Mouse (Mus musculus) layer of hippocampus, postnatal 25 days (tissue): ENCODE measurements around the gene C1ql4. TPM values are rescaled to one million over a fixed set of nuclear protein-coding genes. Genes with fewer than 3 reads are reported as not detected.
A peak's percentile ranks its signal among the peaks of the same experiment; 100 is the strongest.

Experiments used
- DNase-seq, 2 experiments: peaks; one replicate each; pipeline ENCODE4 v3.0.0; 2022; ENCODE audit warnings: mixed read lengths in 2 of 2, low spot score in 1 of 2; ENCODE audit errors: extremely low spot score in 1 of 2
- total RNA-seq, 2 experiments: library from RNA; stranded (reverse); gene quantifications; 2 replicates each; pipeline ENCODE4 v1.2.3; 2021

The C1ql4 gene
- total RNA-seq, 2 experiments from 2014 or later, result not detected

DNA sequence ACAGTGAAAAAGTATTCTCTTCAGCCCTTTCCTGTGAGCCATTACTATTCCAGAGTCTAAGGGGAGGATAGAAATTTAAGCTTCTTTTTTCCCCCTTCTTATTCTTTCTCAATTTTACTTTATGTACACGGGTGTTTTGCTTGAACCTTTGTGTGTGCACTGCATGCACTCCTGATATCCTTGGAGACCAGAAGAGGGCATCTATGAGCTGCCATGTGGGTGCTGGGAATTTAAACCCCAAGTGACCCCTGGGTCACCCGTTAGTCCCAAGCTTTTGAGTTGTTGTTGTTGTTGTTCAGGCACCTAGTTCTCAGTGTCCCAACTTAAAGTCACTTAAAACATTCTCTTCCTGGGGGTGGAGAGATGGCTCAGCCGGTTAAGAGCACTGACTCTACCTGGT lies 12.4 kb upstream of the C1ql4 start:
- no peak for DNase-seq

DNA sequence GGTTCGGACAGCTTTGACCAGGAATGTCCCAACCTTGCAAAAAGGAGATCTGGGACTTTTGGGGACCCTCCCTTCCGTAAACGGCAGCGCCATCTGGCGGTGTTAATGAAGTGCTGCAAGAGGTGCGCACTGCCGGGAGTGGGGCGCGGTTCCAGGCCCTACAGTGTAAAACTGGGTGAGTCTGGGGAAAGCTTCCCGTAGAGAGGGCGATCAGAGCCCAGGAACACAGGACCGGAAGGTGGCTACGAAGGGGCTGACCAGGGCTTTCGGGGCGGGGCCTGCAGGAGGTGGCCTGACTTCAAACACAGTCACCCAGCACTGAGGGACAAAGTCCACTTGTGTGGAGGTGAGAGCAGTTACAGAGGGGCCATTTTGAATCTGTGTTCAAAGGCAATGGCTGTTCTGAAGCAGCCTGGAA lies 11.5 kb upstream of the C1ql4 start:
- DNase-seq, result peak in 1 of 2 experiments; percentile 66

DNA sequence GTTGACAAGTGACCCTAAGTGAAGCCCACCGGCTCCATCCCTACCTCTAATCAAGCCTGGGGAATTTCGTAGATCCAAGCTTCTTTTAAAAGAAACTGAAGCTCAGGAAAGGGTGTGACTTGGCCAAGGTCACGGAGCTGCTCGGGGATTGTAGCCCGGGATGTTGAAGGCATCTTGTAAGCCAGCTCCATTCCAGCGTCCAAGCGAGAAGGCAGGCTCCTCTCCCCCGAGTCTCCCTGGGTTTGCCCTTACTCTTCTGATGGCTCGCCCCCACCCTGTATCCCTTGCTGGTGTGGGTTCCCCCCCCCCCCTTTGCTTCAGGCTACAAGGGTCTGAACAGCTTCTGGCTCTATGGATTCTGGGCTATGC lies 10.9 kb upstream of the C1ql4 start:
- no peak for DNase-seq

DNA sequence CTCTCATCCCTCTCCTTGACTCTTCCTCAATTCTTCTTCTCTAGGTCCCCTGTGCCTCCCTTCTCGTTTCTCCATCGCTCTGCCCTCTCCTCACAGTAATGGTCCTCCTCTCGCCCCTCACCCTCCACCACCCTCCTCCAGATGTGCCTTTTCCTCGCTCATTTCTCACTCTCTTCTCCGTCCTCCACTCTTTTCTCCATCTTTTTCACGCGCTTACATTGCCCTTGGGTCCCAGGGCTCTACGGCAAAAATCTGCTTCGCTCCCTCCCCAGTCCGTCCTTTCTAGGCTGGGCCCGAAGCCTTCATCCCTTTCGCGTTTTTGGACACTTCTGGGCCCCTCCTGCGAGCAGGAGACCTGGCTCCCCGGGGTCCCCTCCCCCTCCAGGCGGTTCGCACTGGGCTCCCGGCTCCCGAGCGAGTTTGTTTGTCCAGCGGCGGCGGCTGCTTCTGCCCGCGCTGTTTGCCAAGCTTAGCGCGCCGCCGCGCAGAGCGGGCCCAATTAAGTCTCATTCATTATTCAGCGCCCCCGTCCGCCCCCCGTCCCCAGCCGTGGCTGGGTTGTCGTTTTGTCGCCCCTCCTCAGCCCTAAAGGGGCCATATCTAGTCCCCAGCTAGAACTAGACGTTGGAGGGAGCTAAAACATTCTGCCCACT lies 10.3 kb upstream of the C1ql4 start:
- DNase-seq, result no peak

DNA sequence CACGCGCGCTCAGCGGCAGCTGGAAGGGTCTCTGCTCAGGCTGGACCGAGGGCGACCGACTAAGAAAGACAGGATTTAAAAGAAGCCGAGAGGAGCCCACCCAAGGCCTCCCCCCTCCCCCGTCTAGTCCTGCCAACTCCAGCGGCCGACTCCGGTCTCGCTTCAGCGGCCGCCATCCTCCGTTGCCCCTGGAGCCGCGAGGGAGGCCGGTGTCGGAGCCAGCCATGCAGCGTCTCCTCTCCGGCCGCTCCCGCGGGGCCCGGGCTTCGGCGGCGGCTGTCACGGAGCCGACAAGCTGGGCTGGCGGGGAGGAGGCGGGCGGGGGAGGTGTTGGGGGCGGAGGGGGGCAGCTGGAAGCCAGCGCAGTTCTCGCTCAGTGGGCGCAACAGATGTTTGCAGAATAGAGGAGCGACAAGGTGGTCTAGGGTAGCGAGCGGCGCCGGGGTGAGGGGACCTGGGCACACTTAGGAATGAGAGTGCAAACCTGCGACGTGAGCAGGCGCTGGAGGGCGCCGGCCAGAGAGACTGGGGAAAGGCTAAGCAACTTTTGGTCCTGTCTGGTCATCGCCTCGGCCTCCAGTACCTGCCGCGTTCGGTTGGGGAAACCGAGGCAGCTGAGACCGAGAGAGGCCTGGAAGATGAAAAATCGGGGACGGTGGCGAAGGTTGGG lies 9.3 kb upstream of the C1ql4 start:
- no peak for DNase-seq

DNA sequence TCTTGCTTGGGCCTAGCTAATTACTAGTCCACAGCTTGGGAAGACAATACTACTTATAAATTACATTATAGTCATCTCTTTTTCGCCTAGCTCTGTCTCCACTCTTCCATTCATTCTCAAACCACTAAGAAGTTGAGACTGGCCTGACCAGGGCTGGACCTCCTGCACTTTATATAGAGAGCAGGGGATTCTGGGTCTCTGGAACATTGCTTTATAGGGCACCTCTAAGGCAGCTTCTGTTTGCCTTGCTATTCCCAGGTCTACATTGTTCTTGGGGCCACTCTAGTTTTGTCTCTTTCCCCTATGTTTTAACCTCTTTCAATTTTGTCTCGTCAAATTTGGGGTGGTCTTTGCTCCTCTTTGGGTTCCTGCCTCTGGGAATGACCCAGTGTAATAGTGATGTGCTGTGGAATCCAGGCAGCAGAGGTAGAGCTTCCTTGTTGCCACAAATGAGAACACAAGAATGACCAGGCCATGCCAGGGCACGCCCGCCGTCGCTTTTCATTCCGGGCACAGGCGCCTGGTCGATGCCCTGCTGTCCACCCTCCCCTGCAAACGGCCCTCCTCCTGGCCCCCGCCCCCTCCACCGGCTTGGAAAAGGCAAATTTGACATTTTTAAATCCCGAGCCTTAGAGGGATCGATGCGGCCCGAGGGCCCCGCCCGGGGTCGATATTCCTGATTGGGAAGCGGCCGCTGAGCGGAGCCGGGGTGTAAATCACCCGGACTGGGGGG lies 8.6 kb upstream of the C1ql4 start:
- no peak for DNase-seq

DNA sequence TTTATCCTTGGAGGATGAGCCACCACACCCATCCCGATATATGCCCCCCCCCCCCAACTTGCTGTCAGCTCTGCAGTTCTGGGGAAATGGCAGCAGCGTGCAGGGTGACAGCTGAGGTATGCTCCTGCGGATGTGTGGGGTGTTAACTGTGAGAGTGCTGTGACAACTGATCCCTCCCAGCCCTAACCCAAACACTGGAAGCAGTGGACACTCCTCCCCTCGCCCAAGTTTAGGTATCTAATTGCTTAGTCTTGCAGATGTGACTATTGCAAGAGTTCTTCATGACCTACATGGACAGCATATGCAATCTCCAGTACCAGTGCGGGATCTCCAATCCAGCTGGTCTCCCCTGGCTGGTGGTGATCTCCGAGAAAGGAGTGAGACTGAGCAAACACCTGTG lies 7.7 kb upstream of the C1ql4 start:
- no peak for DNase-seq

DNA sequence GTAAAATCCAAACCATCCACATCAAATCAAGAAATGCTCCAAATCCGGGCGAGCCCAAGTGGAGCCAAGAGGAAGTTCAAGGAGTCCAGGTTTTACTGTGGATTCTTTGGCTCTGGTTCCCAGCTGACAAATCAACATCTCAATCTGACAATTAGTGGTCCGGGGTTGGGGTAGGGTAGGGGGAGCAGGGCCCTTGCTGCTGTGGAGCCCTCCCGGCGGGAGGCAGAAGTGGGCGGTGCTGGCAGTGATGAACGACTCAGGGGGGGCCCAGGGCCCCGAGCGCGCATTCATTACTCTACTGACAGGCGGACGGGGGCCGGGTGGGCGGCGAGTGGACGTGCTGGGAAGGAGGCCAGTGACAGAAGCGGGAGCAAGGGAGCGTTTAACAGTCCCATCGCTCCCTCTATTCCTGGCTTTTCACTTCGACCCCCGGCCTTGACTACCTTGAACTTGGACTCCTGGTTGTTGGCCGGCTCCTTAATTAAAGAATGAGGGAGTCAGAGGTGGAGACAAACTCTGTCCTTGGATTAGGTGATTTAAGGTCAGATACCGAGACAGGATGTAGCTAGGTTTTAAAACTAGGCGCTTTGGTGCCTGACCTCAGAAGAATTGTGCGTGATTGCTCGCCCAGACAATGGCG lies 7.1 kb upstream of the C1ql4 start:
- no peak for DNase-seq

DNA sequence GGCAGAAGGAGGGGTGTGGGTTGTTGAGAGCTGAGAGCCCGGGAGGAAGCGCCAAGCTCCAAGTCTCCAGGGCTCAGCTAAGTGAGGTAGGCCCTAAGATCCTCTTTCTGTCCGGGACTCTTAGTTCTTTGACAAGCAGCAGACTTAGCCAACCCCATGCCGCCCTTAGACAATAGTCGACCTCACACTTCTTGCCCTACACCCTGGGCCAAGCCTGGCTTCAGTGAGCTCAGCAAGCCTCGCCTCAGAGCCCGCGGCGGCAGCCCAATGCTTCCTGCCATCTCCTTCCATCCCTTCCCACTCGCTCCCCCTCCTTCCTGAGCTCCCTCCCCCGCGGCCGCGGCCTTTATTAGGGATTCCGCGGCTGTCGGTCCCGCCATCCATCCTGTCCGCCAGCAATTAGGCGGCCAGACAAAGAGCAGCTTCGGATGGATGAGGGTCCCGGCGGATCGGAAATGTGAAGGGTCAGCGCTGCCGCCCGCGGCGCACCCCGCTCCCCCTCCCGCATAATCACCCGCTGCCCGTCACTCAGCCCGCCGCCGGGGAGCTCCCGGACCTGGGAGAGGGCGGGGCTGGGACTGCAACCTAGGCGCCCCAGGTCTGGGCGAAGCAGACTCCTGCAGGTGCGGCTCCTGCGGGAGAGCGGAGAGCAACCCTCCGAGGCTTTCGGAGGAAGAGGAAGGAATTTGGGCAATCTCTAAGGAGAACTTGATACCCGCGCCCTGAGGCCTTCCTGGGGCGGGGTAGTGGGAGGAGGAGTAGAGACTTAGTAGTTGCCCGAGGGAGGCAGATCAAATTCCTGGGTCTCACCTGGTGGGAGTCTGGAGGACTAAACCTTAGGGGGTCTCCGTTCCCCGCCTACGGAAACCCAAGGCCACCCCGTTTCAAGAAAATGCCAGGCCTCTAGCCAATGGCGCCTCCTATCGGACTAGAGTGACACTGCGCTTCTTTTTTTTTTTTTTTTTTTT lies 6.0 kb upstream of the C1ql4 start:
- DNase-seq, result no peak

DNA sequence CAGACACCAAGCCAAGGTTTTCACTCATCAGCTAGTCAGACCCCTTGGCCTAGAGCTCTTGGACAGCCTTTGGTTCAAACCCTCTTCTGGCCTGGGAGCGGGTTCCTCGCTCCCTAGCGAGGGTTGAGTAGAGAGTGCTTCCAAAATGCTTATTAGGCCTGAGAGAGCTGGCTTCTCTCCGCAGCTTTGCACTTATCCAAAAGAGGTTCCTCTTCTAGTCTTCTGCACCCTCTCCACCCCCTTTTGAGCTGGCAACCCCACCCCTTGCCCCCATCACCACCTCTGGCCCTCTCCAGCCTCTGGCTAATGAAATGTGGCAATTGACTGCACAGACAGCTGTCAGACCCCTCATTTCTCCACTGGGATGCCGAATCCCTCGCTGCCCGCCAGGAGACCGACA lies 5.3 kb upstream of the C1ql4 start, which contains the start of gene Dnajc22:
Dnajc22 (plus strand) TSS at position 301 of the 400 bp plus-strand sequence.
- no peak for DNase-seq

DNA sequence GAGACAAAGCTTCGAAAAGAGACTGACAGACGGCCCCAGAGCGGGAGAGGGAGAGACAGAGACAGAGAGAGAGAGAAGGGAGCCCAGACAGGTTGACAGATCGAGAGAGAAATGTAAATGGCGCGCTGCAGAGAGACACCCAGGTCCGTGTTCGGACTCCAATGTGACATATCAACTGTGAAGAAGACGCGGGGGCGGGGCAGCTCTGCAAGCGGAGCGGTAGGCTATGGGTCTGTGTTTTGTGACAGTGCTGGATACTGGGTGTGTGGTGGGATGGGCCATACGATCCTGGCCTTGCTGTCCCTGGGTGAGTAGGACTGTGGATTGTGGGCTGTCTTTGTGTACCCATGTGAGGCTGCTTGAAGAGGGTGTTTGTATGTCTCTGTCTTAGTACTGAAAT lies 1.5 kb upstream of the C1ql4 start:
- no peak for DNase-seq

DNA sequence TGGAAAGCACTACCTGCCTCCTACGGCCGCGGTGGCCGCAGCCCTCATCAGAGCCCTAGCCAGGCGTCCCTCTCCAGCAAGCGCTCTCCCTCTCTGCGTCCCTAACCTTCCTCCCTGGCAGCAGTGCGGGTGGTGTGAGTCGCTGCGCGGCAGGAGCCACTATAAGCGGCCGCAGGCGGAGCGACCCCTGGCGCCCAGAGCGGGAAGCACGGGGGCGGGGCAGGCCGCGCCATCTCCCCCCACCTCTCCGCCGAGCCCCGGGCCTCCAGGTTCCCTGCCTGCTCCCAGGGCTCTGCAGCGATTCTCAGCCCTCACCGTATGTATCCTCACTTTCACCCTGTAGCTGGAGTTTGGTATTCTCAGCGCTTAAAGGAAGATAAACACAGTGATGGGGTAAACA lies 675 bp upstream of the C1ql4 start:
- peak; percentile 55 to 72 for DNase-seq

DNA sequence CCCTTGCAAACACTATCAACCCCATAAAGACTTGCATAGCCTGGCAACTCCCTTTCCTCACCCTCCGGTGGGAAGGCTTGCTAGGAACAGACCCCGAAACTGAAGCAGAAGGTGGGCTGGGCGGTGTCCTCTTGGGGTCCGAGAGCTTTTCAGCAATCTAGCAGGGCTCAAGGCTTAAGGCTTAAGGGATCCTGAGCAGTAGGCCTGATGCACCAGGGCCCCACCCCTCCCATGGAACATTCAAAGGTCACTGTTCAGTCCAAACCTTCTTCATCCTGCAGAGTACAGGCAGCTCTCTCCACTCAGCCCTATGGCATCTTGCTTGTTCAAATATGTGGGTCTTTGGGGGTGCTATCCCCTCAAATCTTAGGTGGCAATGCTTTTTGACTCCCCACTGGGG lies 1.6 kb downstream of the C1ql4 start:
- DNase-seq, result no peak

DNA sequence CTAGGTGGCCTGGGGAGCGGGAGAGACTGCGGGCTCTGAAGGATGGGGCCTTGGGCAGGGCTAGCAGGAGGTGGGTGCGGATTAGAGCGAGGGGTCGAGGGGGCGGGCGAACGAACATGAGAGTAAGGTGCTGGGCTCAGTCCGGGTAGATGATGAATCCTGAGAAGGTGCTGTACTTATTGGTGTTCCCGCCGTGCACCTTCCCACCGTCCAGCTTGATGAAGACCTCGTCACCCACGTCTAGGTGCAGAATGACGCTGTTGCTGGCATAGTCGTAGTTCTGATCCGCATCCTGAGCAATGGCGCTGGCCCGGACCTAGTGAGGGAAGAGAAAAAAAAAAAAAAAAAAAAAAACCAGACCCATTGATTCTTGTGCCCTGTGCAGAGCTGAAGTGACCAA lies 3.0 kb downstream of the C1ql4 start:
- no peak for DNase-seq

DNA sequence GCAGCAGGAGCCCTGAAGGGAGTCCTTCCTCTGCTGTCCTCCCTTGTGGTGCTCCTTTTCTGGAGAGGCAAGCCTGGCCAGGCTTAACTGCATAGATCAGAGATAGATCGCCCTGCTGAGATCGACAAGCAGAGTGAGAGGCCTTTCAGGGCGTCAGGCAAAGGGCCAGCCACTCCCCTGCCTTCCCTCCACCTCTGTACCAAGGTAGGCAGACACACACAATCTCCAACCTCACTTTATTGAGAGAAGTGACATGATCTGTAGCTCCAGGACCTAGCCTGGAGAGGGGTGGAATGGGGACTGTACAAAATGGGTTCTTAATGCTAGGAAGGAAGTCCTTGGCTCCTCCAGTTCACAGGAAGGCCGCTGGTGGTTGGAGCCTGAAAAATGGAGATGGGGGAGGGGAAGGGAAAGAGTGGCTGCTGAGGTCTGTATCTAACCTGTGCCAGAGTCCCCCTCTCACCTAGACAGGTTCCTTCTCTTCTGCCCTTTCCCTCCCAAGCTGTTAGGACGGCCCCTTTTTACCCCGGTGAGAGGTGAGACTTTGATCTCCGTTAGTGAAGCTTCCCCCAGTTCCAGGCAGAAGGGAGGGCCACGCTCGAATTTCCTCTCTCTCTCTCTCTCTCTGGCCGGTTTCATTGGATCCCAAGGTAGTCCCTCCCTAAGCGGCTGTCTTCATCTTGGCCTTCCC lies 3.6 kb downstream of the C1ql4 start:
- no peak for DNase-seq

DNA sequence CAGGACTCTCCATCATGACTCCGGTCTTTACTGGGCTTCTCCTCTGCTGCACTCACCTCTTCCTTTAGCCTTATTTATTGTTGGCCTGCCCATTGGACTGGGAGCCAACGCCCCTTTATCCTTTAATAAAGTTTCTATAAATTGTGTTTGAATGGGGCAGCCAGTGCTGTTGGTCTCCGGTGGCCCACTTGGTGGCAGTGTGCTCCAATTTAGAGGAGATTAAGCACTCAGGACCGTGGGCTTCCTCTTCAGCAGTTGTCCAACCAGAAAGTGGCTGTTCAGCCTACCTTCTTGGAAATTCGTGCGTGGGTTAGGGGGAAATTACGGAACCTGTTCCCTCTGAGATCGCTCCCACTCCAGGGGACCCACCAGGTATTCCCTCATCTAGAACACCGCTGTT lies 4.4 kb downstream of the C1ql4 start:
- peak in 1 of 2 experiments; percentile 64 for DNase-seq

DNA sequence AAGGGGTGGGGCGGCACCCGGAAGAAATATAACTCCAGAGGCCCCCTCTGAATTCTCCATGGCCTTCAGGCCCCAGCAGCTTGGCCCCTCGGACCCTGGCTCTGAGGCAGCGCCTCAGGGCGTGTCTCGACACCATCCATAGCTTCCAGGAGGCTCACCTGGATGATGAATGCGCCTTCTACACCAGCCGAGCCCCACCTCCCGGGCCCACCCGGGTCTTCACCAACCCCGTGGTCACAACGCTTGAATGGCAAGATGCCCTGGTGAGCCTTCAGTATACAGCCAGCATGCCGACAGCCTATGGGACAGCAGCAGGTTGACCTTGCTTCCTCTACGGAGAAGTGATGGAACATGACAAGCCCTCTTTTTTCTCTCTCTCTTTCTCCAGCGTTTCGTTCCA lies 4.8 kb downstream of the C1ql4 start:
- no peak for DNase-seq

DNA sequence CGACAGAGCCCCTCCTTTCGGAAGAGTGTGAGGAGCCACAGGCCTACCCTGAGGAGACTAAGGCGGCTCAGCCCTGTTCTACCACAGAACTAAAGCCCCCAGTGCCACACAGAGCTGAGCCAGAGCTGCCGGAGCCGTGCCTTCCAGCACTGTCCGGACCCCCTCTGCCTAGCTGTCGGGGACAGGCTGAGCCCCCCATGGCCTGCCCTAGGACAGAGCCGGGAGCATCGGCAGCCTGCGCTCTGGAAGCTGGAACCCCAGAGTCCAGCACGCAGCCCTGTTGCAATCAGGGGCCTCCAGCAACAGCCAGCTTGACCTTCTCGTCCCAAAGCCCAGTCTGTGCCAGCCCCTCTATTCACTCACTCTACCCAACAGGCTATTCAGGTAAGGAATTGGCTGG lies 5.3 kb downstream of the C1ql4 start:
- no peak for DNase-seq

DNA sequence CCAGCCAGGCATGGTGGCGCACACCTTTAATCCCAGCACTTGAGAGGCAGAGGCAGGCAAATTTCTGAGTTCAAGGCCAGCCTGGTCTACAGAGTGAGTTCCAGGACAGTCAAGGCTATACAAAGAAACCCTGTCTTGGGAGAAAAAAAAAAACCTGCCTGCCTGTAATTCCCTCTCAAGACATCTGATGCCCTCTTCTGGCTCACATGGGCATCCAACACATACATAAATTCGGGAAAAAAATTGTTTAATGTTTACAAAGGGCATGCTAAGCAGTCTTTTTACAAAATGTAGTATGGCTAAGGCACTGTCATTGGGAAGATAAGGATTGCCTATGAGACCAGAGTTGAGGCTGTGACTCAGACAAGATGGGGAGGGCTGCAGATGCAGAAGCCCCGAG lies 7.8 kb downstream of the C1ql4 start:
- no peak for DNase-seq
